Mouse (Mus musculus) olfactory bulb, adult 2 months (tissue): ENCODE data around the gene Dlg5. TPM values are rescaled to one million over a fixed set of nuclear protein-coding genes. Genes with fewer than 3 reads are reported as not detected.

Experiments
- H3K27ac ChIP-seq: fragments of 200-500 bp; 2 replicates; pipeline ENCODE4 v1.5.1; 2012; ENCODE audit warnings: low read depth, low read length; ENCODE audit not compliant: insufficient read depth
- H3K4me1 ChIP-seq: fragments of 200-500 bp; 2 replicates; pipeline ENCODE4 v1.6.1; 2012; ENCODE audit warnings: low read length; ENCODE audit not compliant: control insufficient read depth, insufficient read depth
- H3K4me3 ChIP-seq: fragments of 200-500 bp; 2 replicates; pipeline ENCODE4 v1.5.1; 2012; ENCODE audit warnings: mild to moderate bottlenecking, low read depth, low read length, moderate library complexity; ENCODE audit not compliant: insufficient read depth
- CTCF ChIP-seq: fragments of 200-500 bp; IDR thresholded peaks from 2 replicates; pipeline ENCODE4 v1.5.1; 2012; ENCODE audit warnings: low read depth, mild to moderate bottlenecking, low read length, moderate library complexity; ENCODE audit not compliant: insufficient read depth
- POLR2A ChIP-seq: fragments of 200-500 bp; IDR thresholded peaks from 2 replicates; pipeline ENCODE4 v1.6.1; 2012; ENCODE audit warnings: mild to moderate bottlenecking, low read depth, low read length, moderate library complexity; ENCODE audit not compliant: insufficient read depth
- WGBS: fragments of 180-500 bp; shearing (Covaris S2); methylation state at CpG from one replicate; pipeline ENCODE4 v1.1.7; 2018; 5-methylcytosine and 5-hydroxymethylcytosine counted together
- polyA plus RNA-seq: library from polyadenylated mRNA; stranded (reverse); fragments of >200 nt; gene quantifications from 2 replicates; pipeline ENCODE4 v1.2.4, GENCODE M21; 2012; ENCODE audit warnings: low replicate concordance; ENCODE audit not compliant: missing spikeins, insufficient read depth, insufficient read length

The Dlg5 gene
- polyA plus RNA-seq, 1 experiment: not detected

DNA sequence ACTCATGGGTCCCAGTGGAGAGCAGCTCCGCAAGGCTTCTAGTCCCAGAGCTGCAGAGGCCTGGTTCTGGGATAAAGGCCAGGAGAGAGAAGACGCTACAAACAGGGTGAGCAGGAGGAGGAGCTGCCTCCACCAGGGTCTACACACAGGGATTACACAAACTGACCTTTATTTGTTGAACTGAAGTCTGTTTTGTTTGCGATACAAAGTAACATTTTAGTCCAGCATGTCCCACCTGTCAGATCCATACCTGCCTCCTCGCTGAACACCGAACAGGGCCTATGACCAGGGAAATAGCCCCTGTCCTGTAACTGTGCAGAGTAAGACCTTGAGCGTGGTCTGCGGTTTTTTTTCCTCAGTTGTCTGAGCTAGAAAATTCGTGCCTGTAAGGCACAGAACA lies 111.9 kb downstream of the Dlg5 start:
- Histone ChIP-seq H3K27ac (no peak overlapping the region), H3K4me1 (peaks cover 4% of the 10 kb centered on the region; the same call in 1 of the 2 replicates), H3K4me3 (no peak overlapping the region)
- 88% methylated on average over 8 of the region's 8 CpGs for WGBS
- no peak for TF ChIP-seq POLR2A
- TF ChIP-seq CTCF: no peak

DNA sequence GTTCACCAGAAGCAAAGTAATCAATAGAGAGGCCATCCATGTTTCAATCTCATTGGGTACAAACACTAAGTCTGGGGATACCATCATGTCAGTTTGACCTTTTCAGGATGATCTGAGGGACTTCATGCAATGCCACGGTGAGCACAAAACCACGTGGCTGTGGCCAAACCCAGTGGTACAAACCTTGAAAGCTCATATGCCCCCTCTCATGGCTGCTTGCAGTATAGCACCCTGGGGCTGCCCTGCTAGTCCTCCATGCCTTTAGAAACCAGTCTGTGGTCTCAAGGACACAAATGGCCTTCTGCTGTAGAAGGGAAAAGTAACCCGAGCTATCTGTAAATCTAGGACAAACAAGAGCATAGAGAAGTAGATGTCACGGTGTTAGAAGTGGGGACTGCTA lies 113.6 kb downstream of the Dlg5 start:
- 63% methylated on average over 4 of the region's 4 CpGs for WGBS
- Histone ChIP-seq H3K27ac (no peak overlapping the region), H3K4me3 (no peak overlapping the region), H3K4me1 (peaks cover 4% of the 10 kb centered on the region; the same call in 1 of the 2 replicates)
- no peak for TF ChIP-seq CTCF
- TF ChIP-seq POLR2A: no peak

DNA sequence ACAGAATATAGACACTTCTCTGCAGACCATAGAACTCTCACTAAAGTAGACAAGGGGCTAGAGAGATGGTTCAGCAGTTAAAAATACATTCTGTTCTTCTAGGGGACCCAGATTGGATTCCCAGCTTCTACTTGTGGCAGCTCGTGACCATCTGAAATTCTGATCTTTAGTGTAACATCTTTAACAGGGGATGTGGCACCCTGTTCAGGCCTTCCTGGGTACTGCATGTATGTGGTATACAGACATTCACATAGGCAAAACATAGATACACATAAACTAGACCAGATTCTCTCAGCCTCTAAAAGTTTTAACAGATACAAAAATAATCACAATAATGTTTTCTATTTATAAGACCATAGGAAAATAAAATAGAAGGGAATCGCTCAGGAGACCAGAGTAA lies 120.7 kb downstream of the Dlg5 start:
- TF ChIP-seq POLR2A: no peak
- no peak for TF ChIP-seq CTCF
- Histone ChIP-seq H3K4me3 (no peak overlapping the region), H3K4me1 (no peaks in the 10 kb centered on the region), H3K27ac (no peak overlapping the region)
- 89% methylated on average over 2 of the region's 2 CpGs for WGBS

DNA sequence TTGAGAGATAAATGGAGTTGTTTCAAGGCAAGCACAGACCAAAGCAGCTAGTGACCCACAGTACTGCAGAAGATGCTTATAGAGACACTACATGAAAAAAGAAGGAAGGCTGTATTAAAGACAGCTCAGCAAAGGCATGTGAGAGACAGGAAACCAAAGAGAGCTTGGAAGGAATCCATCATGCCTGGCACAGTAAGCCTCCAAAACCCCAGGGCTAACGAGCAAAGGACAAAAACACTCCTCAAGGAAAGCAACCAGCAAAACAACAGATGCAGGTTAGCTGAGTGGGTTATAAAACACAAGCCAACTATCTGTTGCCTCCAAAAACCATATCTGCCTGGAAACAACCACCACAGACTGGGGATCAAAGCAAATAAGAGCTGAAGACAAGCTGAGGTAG lies 121.5 kb downstream of the Dlg5 start:
- Histone ChIP-seq H3K4me1 (no peaks in the 10 kb centered on the region), H3K27ac (no peak overlapping the region), H3K4me3 (no peak overlapping the region)
- TF ChIP-seq CTCF (no peak), POLR2A (no peak)
- 33% methylated on average over 1 of the region's 1 CpGs for WGBS

DNA sequence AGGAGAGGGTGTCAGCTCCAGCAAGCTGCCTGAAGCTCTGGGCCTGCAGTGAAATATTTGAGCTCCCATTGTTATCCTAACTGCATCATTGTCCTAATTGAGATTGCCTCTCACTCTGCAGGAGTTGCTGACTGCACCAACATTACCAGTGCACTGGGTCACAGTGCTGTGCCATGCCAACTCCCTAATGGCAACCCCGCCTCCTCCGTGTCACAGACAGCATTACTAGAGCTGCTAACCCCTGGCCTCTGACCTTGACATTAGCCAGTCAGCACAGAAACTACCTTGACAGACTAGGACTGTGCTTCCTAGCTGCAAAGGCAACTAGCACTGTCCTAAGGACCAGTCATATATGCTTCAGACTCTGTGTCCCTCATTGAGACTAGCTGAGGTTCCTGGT lies 139.0 kb downstream of the Dlg5 start:
- H3K27ac ChIP-seq: no peak overlapping the region
- TF ChIP-seq POLR2A (no peak), CTCF (no peak)
- WGBS: 91% methylated on average over 2 of the region's 2 CpGs
- H3K4me3 ChIP-seq: no peak overlapping the region
- H3K4me1 ChIP-seq: peaks cover 3% of the 10 kb centered on the region; the same call in 1 of the 2 replicates

DNA sequence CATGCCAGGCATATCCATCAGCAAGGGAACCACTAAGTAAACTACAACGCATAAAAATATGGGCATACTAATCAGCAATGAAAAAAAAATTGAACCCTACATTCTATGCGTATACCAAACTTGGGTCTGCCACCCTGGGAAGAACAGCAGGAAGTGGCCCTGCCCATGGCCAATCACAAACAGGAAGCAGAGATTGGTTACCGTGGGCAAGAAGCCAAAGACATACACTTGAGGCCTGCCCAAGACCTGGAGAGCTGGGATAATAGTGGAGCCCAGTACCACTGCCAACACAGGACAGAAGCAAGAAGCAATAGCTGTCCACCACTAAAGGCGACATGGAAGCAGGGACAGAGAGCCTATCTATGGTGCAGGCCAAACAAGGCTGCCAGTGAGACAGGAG lies 146.9 kb downstream of the Dlg5 start:
- TF ChIP-seq POLR2A: no peak
- TF ChIP-seq CTCF: no peak
- H3K4me3 ChIP-seq: no peak overlapping the region
- no peaks in the 10 kb centered on the region for H3K4me1 ChIP-seq
- 91% methylated on average over 4 of the region's 4 CpGs for WGBS
- no peak overlapping the region for H3K27ac ChIP-seq

GRCm38 (mm10) chr14:24094656-24095055 lies 151.1 kb downstream of the Dlg5 start:
- H3K27ac ChIP-seq: no peak overlapping the region
- TF ChIP-seq POLR2A: no peak
- no peak for TF ChIP-seq CTCF
- H3K4me1 ChIP-seq: no peaks in the 10 kb centered on the region
- H3K4me3 ChIP-seq: no peak overlapping the region
- 100% methylated on average over 1 of the region's 1 CpGs for WGBS

DNA sequence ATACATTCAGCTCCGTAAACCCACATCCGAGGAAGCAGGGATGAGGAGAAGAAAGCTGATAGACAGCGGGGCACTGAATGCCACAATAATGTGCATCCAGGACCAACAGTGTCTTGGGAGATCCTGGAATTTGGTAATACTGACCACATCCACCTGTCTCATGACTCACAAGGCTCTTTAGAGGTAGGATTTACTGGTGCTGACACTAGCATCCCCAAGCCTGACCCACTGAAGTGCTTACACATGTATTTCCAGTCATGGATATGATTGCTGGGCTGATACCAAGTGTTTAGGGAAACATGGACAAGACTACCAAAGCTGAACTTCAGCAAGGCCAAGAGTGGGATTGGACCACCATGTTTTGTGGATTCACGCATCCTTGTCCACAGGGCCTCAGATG lies 152.5 kb downstream of the Dlg5 start:
- Histone ChIP-seq H3K4me3 (no peak overlapping the region), H3K4me1 (no peaks in the 10 kb centered on the region), H3K27ac (no peak overlapping the region)
- TF ChIP-seq CTCF (no peak), POLR2A (no peak)
- 94% methylated on average over 4 of the region's 4 CpGs for WGBS

GRCm38 (mm10) chr14:24092391-24092790 lies 153.3 kb downstream of the Dlg5 start:
- WGBS: 92% methylated on average over 3 of the region's 3 CpGs
- H3K4me1 ChIP-seq: no peaks in the 10 kb centered on the region
- H3K27ac ChIP-seq: no peak overlapping the region
- TF ChIP-seq POLR2A (no peak), CTCF (no peak)
- no peak overlapping the region for H3K4me3 ChIP-seq

- TF ChIP-seq CTCF: no peak
- no peak for TF ChIP-seq POLR2A
- H3K4me3 ChIP-seq: no peak overlapping the region
- no peak overlapping the region for H3K27ac ChIP-seq
- WGBS: 89% methylated on average over 1 of the region's 1 CpGs
- H3K4me1 ChIP-seq: no peaks in the 10 kb centered on the region
These were observed 154.9 kb downstream of the Dlg5 start for GRCm38 (mm10) chr14:24090790-24091189.
